Mouse (Mus musculus): ENCODE measurements around the gene Mctp2. TPM values are rescaled to one million over a fixed set of nuclear protein-coding genes. Genes with fewer than 3 reads are reported as not detected.
A peak's percentile ranks its signal among the peaks of the same experiment; 100 is the strongest.

Gene Mctp2
- polyA plus RNA-seq, 1 experiment from 2014 or later: 1.4 TPM

DNA sequence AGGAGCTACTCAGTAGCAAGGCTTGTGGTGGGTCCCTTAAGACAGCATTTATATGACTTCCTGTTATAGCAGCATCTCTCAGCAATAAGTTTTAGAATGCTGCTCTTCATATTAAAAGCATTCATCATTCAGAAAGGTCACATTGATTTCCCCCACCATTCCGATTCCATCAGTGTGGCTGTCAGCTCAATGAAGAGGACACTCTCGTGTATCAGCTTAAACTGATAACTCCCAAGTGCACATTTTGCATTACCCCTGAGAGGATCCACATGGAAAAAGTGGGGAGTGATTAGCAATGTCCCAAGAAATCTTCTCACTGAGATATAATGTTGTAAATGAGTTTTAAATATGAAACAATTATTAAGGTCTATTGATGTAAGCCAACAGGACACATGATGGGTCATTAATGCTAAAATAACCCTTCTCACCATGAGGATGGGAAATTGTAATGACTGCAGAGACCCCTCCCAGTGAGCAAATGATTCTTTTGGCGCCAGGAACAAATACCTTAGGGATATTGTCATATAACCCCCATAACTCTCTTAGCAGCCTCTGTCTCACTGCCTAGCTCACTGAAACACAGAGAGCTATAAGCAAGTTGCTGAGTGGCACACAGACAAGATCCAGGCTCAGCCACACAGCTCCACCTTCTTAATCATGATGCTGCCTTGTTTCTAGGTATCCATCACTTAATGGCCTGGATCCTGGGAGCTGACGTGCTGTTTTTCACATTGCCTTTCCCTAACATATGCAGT, 12.4 kb downstream of the Mctp2 start:
- H3K9me3 ChIP-seq (ENCODE audit: control insufficient read depth, low read length): no peaks in the 10 kb centered on the region
- 66% methylated on average over 4 of the region's 4 CpGs for WGBS
- no peak for DNase-seq (ENCODE audit: low spot score)
- H3K9ac ChIP-seq (ENCODE audit: low read depth, low read length): no peak overlapping the region
- H3K4me2 ChIP-seq (ENCODE audit: low read depth, low read length): no peak overlapping the region
- no peak for ATAC-seq (ENCODE audit: low read depth)
- no peaks in the 10 kb centered on the region for H3K36me3 ChIP-seq (ENCODE audit: control insufficient read depth, insufficient read depth, low read length)
- no peak overlapping the region for H3K27ac ChIP-seq (replicated peaks; ENCODE audit: low read depth, low read length)
- no peak overlapping the region for H3K4me3 ChIP-seq (ENCODE audit: low read depth, low read length)
- no peaks in the 10 kb centered on the region for H3K27me3 ChIP-seq (replicated peaks; ENCODE audit: control insufficient read depth, insufficient read depth, low read length)
- no peaks in the 10 kb centered on the region for H3K4me1 ChIP-seq (ENCODE audit: control insufficient read depth, insufficient read depth, low read length)

DNA sequence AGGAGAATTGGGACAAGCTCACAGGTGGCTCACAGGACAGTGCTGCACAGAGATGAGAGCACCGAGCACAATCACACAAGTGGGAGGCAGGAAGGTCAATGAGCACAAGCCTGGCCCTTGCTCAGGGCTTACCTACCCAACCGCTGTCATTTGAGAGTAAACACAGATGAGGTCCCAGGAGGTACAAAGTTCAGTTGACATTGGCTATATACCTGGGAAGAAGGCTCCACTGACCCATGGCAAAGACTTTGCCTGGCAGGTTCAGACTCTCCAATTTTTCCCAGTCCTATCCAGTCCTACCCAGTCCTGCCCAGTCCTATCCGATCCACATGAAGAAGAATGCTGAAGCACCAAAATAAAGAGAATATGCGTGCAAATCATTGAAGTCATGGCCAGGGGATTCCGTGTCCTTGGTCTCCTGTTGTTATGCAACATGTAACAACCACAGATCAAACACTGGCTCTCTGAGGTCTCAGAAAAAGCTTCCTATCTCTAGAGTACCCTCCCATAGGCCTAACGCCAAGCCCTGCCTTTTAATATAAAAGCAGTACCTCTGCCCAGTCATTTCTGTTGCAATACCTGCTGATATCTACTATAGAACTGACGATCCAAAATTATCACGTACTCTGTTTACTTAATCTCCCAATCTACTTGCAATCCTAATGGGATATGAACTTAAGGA, 14.0 kb downstream of the Mctp2 start:
- no peak for ATAC-seq (ENCODE audit: low read depth)
- H3K9me3 ChIP-seq (ENCODE audit: control insufficient read depth, low read length): no peaks in the 10 kb centered on the region
- no peaks in the 10 kb centered on the region for H3K4me1 ChIP-seq (ENCODE audit: control insufficient read depth, insufficient read depth, low read length)
- no peaks in the 10 kb centered on the region for H3K27me3 ChIP-seq (replicated peaks; ENCODE audit: control insufficient read depth, insufficient read depth, low read length)
- WGBS: 88% methylated on average over 8 of the region's 8 CpGs
- DNase-seq (ENCODE audit: low spot score): no peak
- H3K9ac ChIP-seq (ENCODE audit: low read depth, low read length): no peak overlapping the region
- no peaks in the 10 kb centered on the region for H3K36me3 ChIP-seq (ENCODE audit: control insufficient read depth, insufficient read depth, low read length)
- H3K27ac ChIP-seq (replicated peaks; ENCODE audit: low read depth, low read length): no peak overlapping the region
- no peak overlapping the region for H3K4me3 ChIP-seq (ENCODE audit: low read depth, low read length)
- H3K4me2 ChIP-seq (ENCODE audit: low read depth, low read length): no peak overlapping the region

DNA sequence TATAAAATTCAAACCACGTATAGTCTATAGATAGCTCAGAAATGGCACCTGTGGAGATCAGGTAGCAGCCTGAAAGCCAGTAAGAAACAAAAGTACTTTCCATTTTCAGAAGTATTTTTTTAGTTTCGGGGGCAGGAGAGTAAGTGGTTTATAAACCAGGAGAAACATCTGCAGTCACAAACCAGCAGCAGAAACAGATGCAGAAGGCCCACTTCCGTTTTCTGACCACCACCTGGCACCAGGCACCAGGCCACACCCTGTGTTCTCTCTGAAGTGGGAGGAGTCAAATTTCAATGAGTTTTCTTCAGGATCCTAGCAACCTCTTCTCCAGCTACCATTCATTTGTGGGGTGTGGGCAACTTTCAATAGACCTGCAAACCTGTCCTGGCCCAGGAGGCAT, 25.7 kb downstream of the Mctp2 start:
- 52% methylated on average over 3 of the region's 3 CpGs for WGBS
- H3K4me1 ChIP-seq (ENCODE audit: control insufficient read depth, insufficient read depth, low read length): peaks cover 7% of the 10 kb centered on the region; the same call in 1 of the 2 replicates
- H3K4me2 ChIP-seq (ENCODE audit: low read depth, low read length): no peak overlapping the region
- H3K4me3 ChIP-seq (ENCODE audit: low read depth, low read length): no peak overlapping the region
- H3K9ac ChIP-seq (ENCODE audit: low read depth, low read length): no peak overlapping the region
- H3K27ac ChIP-seq (replicated peaks; ENCODE audit: low read depth, low read length): no peak overlapping the region
- no peaks in the 10 kb centered on the region for H3K27me3 ChIP-seq (replicated peaks; ENCODE audit: control insufficient read depth, insufficient read depth, low read length)
- H3K36me3 ChIP-seq (ENCODE audit: control insufficient read depth, insufficient read depth, low read length): no peaks in the 10 kb centered on the region
- ATAC-seq (ENCODE audit: low read depth): no peak
- no peaks in the 10 kb centered on the region for H3K9me3 ChIP-seq (ENCODE audit: control insufficient read depth, low read length)
- peak; percentile 4 for DNase-seq (ENCODE audit: low spot score)

DNA sequence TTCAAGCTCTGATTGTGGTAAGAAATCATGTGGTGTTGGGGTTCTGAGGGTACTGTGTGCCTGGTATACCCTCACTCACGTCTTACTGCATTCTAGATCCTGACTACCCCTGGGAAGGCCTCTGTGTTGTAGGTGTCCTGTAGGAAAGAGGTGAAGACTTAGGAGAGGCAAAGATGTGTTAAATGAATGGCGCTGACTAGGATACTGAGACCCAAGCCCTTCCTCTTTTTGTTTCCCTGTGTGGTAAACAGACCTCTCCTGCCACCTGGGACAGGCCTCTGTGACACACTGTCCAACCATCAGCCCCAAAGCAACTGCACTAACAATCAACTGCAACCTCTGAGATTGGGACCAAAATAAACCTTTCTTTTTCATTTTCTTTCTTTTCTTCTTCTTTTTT, 28.0 kb downstream of the Mctp2 start:
- Histone ChIP-seq H3K36me3 (ENCODE audit: control insufficient read depth, insufficient read depth, low read length) (no peaks in the 10 kb centered on the region), H3K27ac (replicated peaks; ENCODE audit: low read depth, low read length) (no peak overlapping the region), H3K9me3 (ENCODE audit: control insufficient read depth, low read length) (no peaks in the 10 kb centered on the region), H3K27me3 (replicated peaks; ENCODE audit: control insufficient read depth, insufficient read depth, low read length) (no peaks in the 10 kb centered on the region), H3K4me2 (ENCODE audit: low read depth, low read length) (no peak overlapping the region), H3K4me3 (ENCODE audit: low read depth, low read length) (no peak overlapping the region), H3K9ac (ENCODE audit: low read depth, low read length) (no peak overlapping the region), H3K4me1 (ENCODE audit: control insufficient read depth, insufficient read depth, low read length) (peaks cover 7% of the 10 kb centered on the region; the same call in 1 of the 2 replicates)
- WGBS: 82% methylated on average over 2 of the region's 2 CpGs
- ATAC-seq (ENCODE audit: low read depth) (no peak), DNase-seq (ENCODE audit: low spot score) (no peak)

DNA sequence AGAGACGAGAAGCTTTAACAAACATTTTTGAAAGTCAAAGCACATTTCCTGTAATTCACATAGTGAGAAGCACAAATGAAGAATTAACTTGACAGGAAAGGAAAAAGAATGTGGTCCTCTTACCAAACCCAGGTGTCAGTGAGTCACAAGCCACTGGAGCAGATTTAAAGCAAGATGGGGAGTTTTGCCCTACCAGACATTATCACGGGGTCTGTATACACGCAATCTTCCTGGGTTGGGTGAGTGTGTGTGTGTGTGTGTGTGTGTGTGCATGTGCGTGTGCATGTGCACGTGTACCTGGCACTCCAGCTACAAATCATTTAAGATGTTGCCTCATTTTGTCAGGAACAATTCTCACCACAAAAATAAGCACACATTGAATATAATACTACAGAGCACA, 30.9 kb downstream of the Mctp2 start:
- Histone ChIP-seq H3K27ac (replicated peaks; ENCODE audit: low read depth, low read length) (no peak overlapping the region), H3K9me3 (ENCODE audit: control insufficient read depth, low read length) (no peaks in the 10 kb centered on the region), H3K36me3 (ENCODE audit: control insufficient read depth, insufficient read depth, low read length) (no peaks in the 10 kb centered on the region), H3K27me3 (replicated peaks; ENCODE audit: control insufficient read depth, insufficient read depth, low read length) (no peaks in the 10 kb centered on the region), H3K9ac (ENCODE audit: low read depth, low read length) (no peak overlapping the region), H3K4me2 (ENCODE audit: low read depth, low read length) (no peak overlapping the region), H3K4me1 (ENCODE audit: control insufficient read depth, insufficient read depth, low read length) (peaks cover 1% of the 10 kb centered on the region; the same call in 1 of the 2 replicates), H3K4me3 (ENCODE audit: low read depth, low read length) (no peak overlapping the region)
- DNase-seq (ENCODE audit: low spot score): no peak
- 79% methylated on average over 5 of the region's 5 CpGs for WGBS
- no peak for ATAC-seq (ENCODE audit: low read depth)

DNA sequence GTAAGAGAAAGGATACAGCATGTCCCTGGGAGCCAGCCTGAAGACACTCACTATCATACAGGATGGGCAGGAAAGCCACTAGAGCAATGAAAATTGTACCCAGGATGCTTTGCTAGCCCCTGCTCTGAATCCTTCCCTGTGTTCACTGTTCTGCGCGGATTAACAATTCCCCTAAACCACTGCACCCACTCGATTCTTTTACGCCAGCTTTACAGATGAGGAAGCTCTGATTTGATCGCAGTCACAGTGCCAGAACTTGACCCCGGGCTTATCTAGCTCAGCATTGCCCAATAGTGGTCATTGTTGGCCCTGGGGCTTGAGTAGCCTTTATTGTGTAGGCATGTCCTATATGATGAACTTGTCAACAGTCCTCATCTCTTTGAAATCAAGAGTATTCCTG, 34.9 kb downstream of the Mctp2 start:
- ATAC-seq (ENCODE audit: low read depth): no peak
- H3K4me3 ChIP-seq (ENCODE audit: low read depth, low read length): no peak overlapping the region
- no peaks in the 10 kb centered on the region for H3K27me3 ChIP-seq (replicated peaks; ENCODE audit: control insufficient read depth, insufficient read depth, low read length)
- no peak overlapping the region for H3K27ac ChIP-seq (replicated peaks; ENCODE audit: low read depth, low read length)
- DNase-seq (ENCODE audit: low spot score): no peak
- no peaks in the 10 kb centered on the region for H3K36me3 ChIP-seq (ENCODE audit: control insufficient read depth, insufficient read depth, low read length)
- WGBS: 79% methylated on average over 6 of the region's 6 CpGs
- H3K9ac ChIP-seq (ENCODE audit: low read depth, low read length): no peak overlapping the region
- no peaks in the 10 kb centered on the region for H3K9me3 ChIP-seq (ENCODE audit: control insufficient read depth, low read length)
- H3K4me1 ChIP-seq (ENCODE audit: control insufficient read depth, insufficient read depth, low read length): no peaks in the 10 kb centered on the region
- H3K4me2 ChIP-seq (ENCODE audit: low read depth, low read length): no peak overlapping the region

DNA sequence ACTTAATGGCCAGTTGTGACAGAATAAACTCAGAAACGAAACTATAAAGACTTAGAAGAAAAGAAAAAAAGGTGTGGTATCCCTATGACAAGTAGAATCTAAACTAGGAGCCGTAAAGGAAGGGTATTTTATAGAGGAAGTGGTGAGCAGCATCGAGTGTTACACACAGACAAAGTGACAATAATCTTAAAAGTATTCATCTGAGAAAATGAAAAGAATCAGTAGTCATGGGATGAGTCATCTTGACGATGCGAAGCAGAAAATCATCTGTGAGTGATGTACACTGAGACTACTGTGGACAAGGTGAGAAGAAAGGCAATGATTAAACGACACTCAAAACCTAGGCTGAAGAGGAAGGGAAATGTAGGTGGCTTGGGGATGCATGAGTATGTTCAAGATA, 36.4 kb downstream of the Mctp2 start:
- Histone ChIP-seq H3K36me3 (ENCODE audit: control insufficient read depth, insufficient read depth, low read length) (no peaks in the 10 kb centered on the region), H3K27ac (replicated peaks; ENCODE audit: low read depth, low read length) (no peak overlapping the region), H3K4me3 (ENCODE audit: low read depth, low read length) (no peak overlapping the region), H3K4me2 (ENCODE audit: low read depth, low read length) (no peak overlapping the region), H3K4me1 (ENCODE audit: control insufficient read depth, insufficient read depth, low read length) (no peaks in the 10 kb centered on the region), H3K9me3 (ENCODE audit: control insufficient read depth, low read length) (no peaks in the 10 kb centered on the region), H3K27me3 (replicated peaks; ENCODE audit: control insufficient read depth, insufficient read depth, low read length) (no peaks in the 10 kb centered on the region), H3K9ac (ENCODE audit: low read depth, low read length) (no peak overlapping the region)
- DNase-seq (ENCODE audit: low spot score) (no peak), ATAC-seq (ENCODE audit: low read depth) (no peak)
- 74% methylated on average over 6 of the region's 6 CpGs for WGBS

DNA sequence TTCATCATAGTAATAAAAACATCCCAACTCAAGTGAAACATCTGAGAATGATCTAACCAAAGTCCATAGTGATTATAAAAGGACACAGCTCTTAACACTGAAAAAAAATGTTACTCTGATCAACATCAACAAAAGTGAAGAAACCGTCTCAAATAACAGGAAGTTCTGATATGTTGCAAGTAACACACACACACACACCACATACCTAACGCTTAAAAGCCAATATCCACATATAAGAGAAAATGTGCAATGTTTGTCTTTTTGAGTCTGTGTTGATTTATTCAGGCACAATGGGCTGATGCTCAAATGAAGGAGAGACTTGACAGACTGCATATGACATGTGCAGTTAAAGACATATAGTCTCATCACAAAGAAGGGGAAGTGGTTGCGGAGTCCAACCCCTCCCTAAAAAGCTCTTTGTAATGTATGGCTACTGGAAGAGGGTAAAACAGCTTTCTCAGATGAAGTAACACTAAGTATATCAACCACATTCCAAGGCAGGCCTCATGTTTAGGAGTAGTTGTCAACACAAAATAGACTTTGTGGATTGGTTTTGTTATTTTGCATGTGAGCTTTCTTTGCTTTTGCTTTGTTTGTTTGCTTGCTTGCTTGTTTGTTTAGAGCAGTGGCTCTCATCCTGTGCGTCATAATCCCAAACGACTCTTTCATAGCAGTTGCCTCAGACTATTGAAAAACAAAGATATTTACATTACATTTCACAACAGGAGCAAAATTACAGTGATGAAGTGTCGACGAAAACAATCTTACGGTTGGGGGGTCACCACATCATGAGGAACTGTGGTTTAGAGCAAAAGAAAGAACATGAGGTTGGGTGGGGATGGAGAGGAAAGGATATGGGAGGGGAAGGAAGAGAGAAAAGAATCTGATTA, 45.4 kb downstream of the Mctp2 start:
- no peak for DNase-seq (ENCODE audit: low spot score)

More for the DNA sequence above, 45.4 kb downstream of the Mctp2 start:
- Histone ChIP-seq H3K4me1 (ENCODE audit: control insufficient read depth, insufficient read depth, low read length) (no peaks in the 10 kb centered on the region), H3K36me3 (ENCODE audit: control insufficient read depth, insufficient read depth, low read length) (no peaks in the 10 kb centered on the region), H3K4me2 (ENCODE audit: low read depth, low read length) (no peak overlapping the region), H3K9ac (ENCODE audit: low read depth, low read length) (no peak overlapping the region), H3K27ac (replicated peaks; ENCODE audit: low read depth, low read length) (no peak overlapping the region), H3K27me3 (replicated peaks; ENCODE audit: control insufficient read depth, insufficient read depth, low read length) (no peaks in the 10 kb centered on the region), H3K9me3 (ENCODE audit: control insufficient read depth, low read length) (no peaks in the 10 kb centered on the region), H3K4me3 (ENCODE audit: low read depth, low read length) (no peak overlapping the region)
- 83% methylated on average over 8 of the region's 8 CpGs for WGBS
- ATAC-seq (ENCODE audit: low read depth): no peak
